In genomic region chr17:17581234-17581633, GRCm38 (mm10) we compare ENCODE assay signal across 21 mouse cellular contexts. TPM values are rescaled to one million over a fixed set of nuclear protein-coding genes. Genes with fewer than 3 reads are reported as not detected.
DNase-seq lines count a peak whose midpoint lies in the region; ATAC-seq and TF ChIP-seq lines count a peak whose summit lies in the region.
"Had no signal": no experiment of that assay in that cellular context is flagged by ENCODE, and none has a peak within 500 bp of the region (broad histone marks: within the 10 kb centered on the region; RNA-seq: fewer than 3 reads in every experiment).

No protein-coding gene starts in this region.

- peak; percentile 90 for ATAC-seq in megakaryocyte, adult 5-6 weeks (ENCODE audit: poor library complexity, severe bottlenecking)
- no peak for ATAC-seq in frontal cortex, adult (ENCODE audit: low TSS enrichment)
- ATAC-seq: forebrain, embryonic 16.5 days; midbrain, embryonic 15.5 days had no signal

- 20% methylated on average over 3 of the region's 3 CpGs for WGBS in spleen, adult 2 months
- 16% methylated on average over 3 of the region's 3 CpGs for WGBS in bone marrow, adult 2 months

- H3K36me3 ChIP-seq in spleen, adult 2 months (ENCODE audit: control insufficient read depth, insufficient read depth, low read length) = peaks cover 8% of the 10 kb centered on the region
- H3K36me3 ChIP-seq: midbrain, embryonic 15.5 days had no signal

- TF ChIP-seq CTCF in spleen, adult 2 months (IDR thresholded peaks at IDR 0.05; ENCODE audit: extremely low read depth, insufficient read depth, insufficient read length, insufficient replicate concordance) = no peak
- TF ChIP-seq CTCF in bone marrow, adult 2 months (IDR thresholded peaks at IDR 0.05; ENCODE audit: control insufficient read depth, insufficient read depth, low read length) = no peak

- no peak for DNase-seq in spleen, adult 2 months (ENCODE audit: low read depth in 1 of 2, low spot score in 2 of 2)
- DNase-seq in spleen, adult 18-20 months = no peak
- no peak for DNase-seq in spleen, postnatal 10 days (ENCODE audit: low spot score in 2 of 2)
- DNase-seq in left cerebral cortex, postnatal 4 days = no peak
- DNase-seq: cerebellum, adult 8-10 months; gastrocnemius, postnatal 14 days; heart, adult 18-20 months; heart, postnatal 14 days; kidney, adult 18-20 months; lung, adult 18-20 months; right cerebral cortex, postnatal 4 days had no signal

- no peak overlapping the region for H3K4me3 ChIP-seq in spleen, adult 2 months (ENCODE audit: extremely low read depth, insufficient read depth, insufficient read length)
- H3K4me3 ChIP-seq in bone marrow, adult 2 months (replicated peaks; ENCODE audit: control insufficient read depth, low read depth, low read length) = peak overlapping the region; percentile 16
- H3K4me3 ChIP-seq: embryonic facial prominence, embryonic 10.5 days; heart, embryonic 12.5 days; hindbrain, embryonic 13.5 days; midbrain, embryonic 15.5 days; myocyte; neural tube, embryonic 13.5 days had no signal

- peak overlapping the region; percentile 25; the same call in 1 of the 2 replicates for H3K27ac ChIP-seq in spleen, adult 2 months (ENCODE audit: insufficient read depth, low read length)
- no peak overlapping the region for H3K27ac ChIP-seq in bone marrow, adult 2 months (ENCODE audit: control insufficient read depth, insufficient read depth, low read depth, low read length, poor library complexity)
- H3K27ac ChIP-seq: embryonic facial prominence, embryonic 10.5 days; hindbrain, embryonic 13.5 days; midbrain, embryonic 15.5 days; neural tube, embryonic 13.5 days had no signal

- intact Hi-C loops in left cerebral cortex, postnatal 4 days (cut with DNase I) = no loop called here

- H3K27me3 ChIP-seq in spleen, adult 2 months (ENCODE audit: control insufficient read depth, insufficient read depth, low read length) = no peaks in the 10 kb centered on the region
- H3K27me3 ChIP-seq: heart, embryonic 12.5 days; hindbrain, embryonic 13.5 days; midbrain, embryonic 15.5 days; neural tube, embryonic 13.5 days had no signal

- no peak for TF ChIP-seq POLR2A in spleen, adult 2 months (IDR thresholded peaks at IDR 0.05; ENCODE audit: low read depth, low read length)
- no peak for TF ChIP-seq POLR2A in bone marrow, adult 2 months (IDR thresholded peaks at IDR 0.05; ENCODE audit: borderline replicate concordance, control insufficient read depth, low read depth, low read length)

- H3K4me1 ChIP-seq in spleen, adult 2 months (ENCODE audit: control insufficient read depth, insufficient read depth, insufficient read length) = peaks cover 16% of the 10 kb centered on the region
- peaks cover 2% of the 10 kb centered on the region for H3K4me1 ChIP-seq in bone marrow, adult 2 months (ENCODE audit: control insufficient read depth, insufficient read depth, low read length)
- H3K4me1 ChIP-seq: embryonic facial prominence, embryonic 10.5 days; hindbrain, embryonic 13.5 days; midbrain, embryonic 15.5 days; neural tube, embryonic 13.5 days had no signal

RNA-seq across cellular contexts. Expression of gene Lnpep, which starts 43.6 kb away (rescaled TPM):
- polyA plus RNA-seq in spleen, adult 2 months (2012; rRNA removed) = 7.3 and 7.4 TPM in 2 replicates
- polyA plus RNA-seq in bone marrow, adult 2 months (2011; ENCODE audit: insufficient read depth, insufficient read length, low replicate concordance, missing spikeins) = 9.7 and 14.3 TPM in 2 replicates
- total RNA-seq in megakaryocyte, adult 5-6 weeks (2015) = 89.2 and 89.9 TPM in 2 replicates
- 57.6 and 72.7 TPM in 2 replicates for total RNA-seq in megakaryocyte, adult 5-6 weeks (2017)
- 10 to 100 TPM; 48.2 to 57.5 TPM for total RNA-seq in left cerebral cortex, postnatal 4 days (2021)
